Mouse (Mus musculus) lung, embryonic 14.5 days (tissue): ENCODE results near the gene Tubb3. TPM values are rescaled to one million over a fixed set of nuclear protein-coding genes. Genes with fewer than 3 reads are reported as not detected.

Experiments
- ATAC-seq: fragments of 200-750 bp; cut with Nextera tagmentation; 2 replicates; pipeline ENCODE4 v1.8.0; 2017; ENCODE audit warnings: mild to moderate bottlenecking, moderate TSS enrichment, moderate library complexity; ENCODE audit not compliant: insufficient read depth
- DNase-seq: peaks from one replicate; pipeline ENCODE4 v3.0.0-alpha.2; 2015
- H3K27ac ChIP-seq: fragments of 300-500 bp; sonication (generic); 2 replicates; pipeline ENCODE4 v1.5.1; 2014; ENCODE audit warnings: low read depth, mild to moderate bottlenecking, moderate library complexity
- H3K27me3 ChIP-seq: fragments of 300-500 bp; sonication (generic); 2 replicates; pipeline ENCODE4 v1.6.1; 2014; ENCODE audit warnings: low read length, control low read depth; ENCODE audit not compliant: insufficient read depth
- H3K36me3 ChIP-seq: fragments of 300-500 bp; sonication (generic); 2 replicates; pipeline ENCODE4 v1.6.1; 2014; ENCODE audit warnings: control low read depth; ENCODE audit not compliant: insufficient read depth
- H3K4me1 ChIP-seq: fragments of 300-500 bp; sonication (generic); 2 replicates; pipeline ENCODE4 v1.6.1; 2014; ENCODE audit warnings: antibody characterized with exemption, control low read depth; ENCODE audit not compliant: insufficient read depth
- H3K4me2 ChIP-seq: fragments of 300-500 bp; sonication (generic); 2 replicates; pipeline ENCODE4 v1.6.1; 2014; ENCODE audit warnings: mild to moderate bottlenecking
- H3K4me3 ChIP-seq: fragments of 300-500 bp; sonication (generic); 2 replicates; pipeline ENCODE4 v1.5.1; 2014; ENCODE audit warnings: low read depth, low read length
- H3K9ac ChIP-seq: fragments of 300-500 bp; sonication (generic); 2 replicates; pipeline ENCODE4 v1.6.1; 2014
- H3K9me3 ChIP-seq: fragments of 300-500 bp; sonication (generic); 2 replicates; pipeline ENCODE4 v1.6.1; 2016; ENCODE audit warnings: low read depth, low read length, control low read depth
- CTCF ChIP-seq: IDR thresholded peaks from 2 replicates; pipeline ENCODE4 v1.5.1; 2016; ENCODE audit warnings: antibody characterized with exemption, low read depth
- WGBS: fragments of 180-500 bp; shearing (Covaris S2); extraction: QIAGEN DNeasy Blood & Tissue Kit; methylation state at CpG from one replicate; pipeline ENCODE4 v1.1.7; 2014; 5-methylcytosine and 5-hydroxymethylcytosine counted together
- polyA plus RNA-seq: library from polyadenylated mRNA; unstranded; fragments of >200 nt; fragmentation: Nextera tagmentation; extraction: Ambion mirVana; gene quantifications from 2 replicates; pipeline ENCODE4 v1.2.1, GENCODE M21; 2014

The Tubb3 gene
- polyA plus RNA-seq, 1 experiment from 2014 or later: 1.7 TPM

- no peak for DNase-seq
- H3K9me3 ChIP-seq: no peaks in the 10 kb centered on the region
- H3K4me1 ChIP-seq: no peaks in the 10 kb centered on the region
- TF ChIP-seq CTCF: no peak
- H3K27me3 ChIP-seq: no peaks in the 10 kb centered on the region
- H3K9ac ChIP-seq: no peak overlapping the region
- H3K4me2 ChIP-seq: no peak overlapping the region
- WGBS: 88% methylated on average over 34 of the region's 34 CpGs
- no peaks in the 10 kb centered on the region for H3K36me3 ChIP-seq
- H3K27ac ChIP-seq: no peak overlapping the region
- no peak overlapping the region for H3K4me3 ChIP-seq
- no peak for ATAC-seq
These were observed 9.5 kb downstream of the Tubb3 start for GRCm38 (mm10) chr8:123420525-123421281.

- H3K4me3 ChIP-seq: no peak overlapping the region
- H3K4me2 ChIP-seq: no peak overlapping the region
- 82% methylated on average over 19 of the region's 19 CpGs for WGBS
- ATAC-seq (no peak), DNase-seq (no peak)
- H3K9me3 ChIP-seq: peaks cover under 1% of the 10 kb centered on the region; the same call in 1 of the 2 replicates
- no peak for TF ChIP-seq CTCF
- no peaks in the 10 kb centered on the region for H3K36me3 ChIP-seq
- H3K9ac ChIP-seq: no peak overlapping the region
- H3K27me3 ChIP-seq: no peaks in the 10 kb centered on the region
- H3K4me1 ChIP-seq: no peaks in the 10 kb centered on the region
- no peak overlapping the region for H3K27ac ChIP-seq
These were observed 10.1 kb downstream of the Tubb3 start for GRCm38 (mm10) chr8:123421325-123421724.

GRCm38 (mm10) chr8:123422056-123422780 lies 11.0 kb downstream of the Tubb3 start:
- Histone ChIP-seq H3K4me3 (peak overlapping the region; percentile 9; the same call in 1 of the 2 replicates), H3K27me3 (no peaks in the 10 kb centered on the region), H3K27ac (no peak overlapping the region), H3K36me3 (no peaks in the 10 kb centered on the region), H3K4me1 (no peaks in the 10 kb centered on the region), H3K9ac (no peak overlapping the region; the same call in 1 of the 2 replicates), H3K4me2 (peak overlapping the region; percentile 54), H3K9me3 (peaks cover 10% of the 10 kb centered on the region; the same call in 1 of the 2 replicates)
- ATAC-seq (peak; percentile 52; the same call in 1 of the 2 replicates), DNase-seq (peak; percentile 85)
- TF ChIP-seq CTCF: peak; percentile 78
- WGBS: 7% methylated on average over 17 of the region's 17 CpGs

- no peak for ATAC-seq
- H3K27ac ChIP-seq: no peak overlapping the region
- DNase-seq: no peak
- no peaks in the 10 kb centered on the region for H3K27me3 ChIP-seq
- no peak for TF ChIP-seq CTCF
- peak overlapping the region; percentile 54; the same call in 1 of the 2 replicates for H3K4me2 ChIP-seq
- no peaks in the 10 kb centered on the region for H3K36me3 ChIP-seq
- whole genome bisulfite sequencing: 14% methylated on average over 3 of the region's 3 CpGs
- peaks cover 15% of the 10 kb centered on the region; the same call in 1 of the 2 replicates for H3K9me3 ChIP-seq
- H3K4me3 ChIP-seq: no peak overlapping the region
- no peaks in the 10 kb centered on the region for H3K4me1 ChIP-seq
- no peak overlapping the region for H3K9ac ChIP-seq
These were observed 11.5 kb downstream of the Tubb3 start for GRCm38 (mm10) chr8:123422781-123423159.

- no peak for TF ChIP-seq CTCF
- Histone ChIP-seq H3K27me3 (no peaks in the 10 kb centered on the region), H3K4me2 (peak within 1 kb of the TSS; percentile 54), H3K9me3 (peaks cover 22% of the 10 kb centered on the region), H3K4me1 (no peaks in the 10 kb centered on the region), H3K36me3 (no peaks in the 10 kb centered on the region), H3K4me3 (peak within 1 kb of the TSS; percentile 9; the same call in 1 of the 2 replicates), H3K9ac (no peak within 1 kb of the TSS; the same call in 1 of the 2 replicates), H3K27ac (no peak within 1 kb of the TSS)
- 66% methylated on average over 7 of the region's 7 CpGs for WGBS
- ATAC-seq: no peak
- no peak for DNase-seq
These were observed 12.2 kb downstream of the Tubb3 start, which contains the start of gene Def8 for GRCm38 (mm10) chr8:123423441-123423840. Gene Def8 (plus strand): TSS chr8:123423527.

GRCm38 (mm10) chr8:123426511-123427509 lies 15.6 kb downstream of the Tubb3 start:
- WGBS: 95% methylated on average over 27 of the region's 27 CpGs

More at GRCm38 (mm10) chr8:123426511-123427509, 15.6 kb downstream of the Tubb3 start:
- Histone ChIP-seq H3K9ac (no peak overlapping the region), H3K27me3 (no peaks in the 10 kb centered on the region), H3K4me3 (no peak overlapping the region), H3K4me1 (no peaks in the 10 kb centered on the region), H3K27ac (no peak overlapping the region), H3K9me3 (peaks cover 33% of the 10 kb centered on the region), H3K4me2 (no peak overlapping the region), H3K36me3 (no peaks in the 10 kb centered on the region)
- DNase-seq (no peak), ATAC-seq (no peak)
- no peak for TF ChIP-seq CTCF
